Mouse (Mus musculus) midbrain, embryonic 10.5 days (tissue): ENCODE measurements at regions not wholly inside any gene's neighbourhood (a gene's known extent, or its start where the extent isn't known, plus 50 kb on each side); places are given as distances from the start of the nearest gene placed in this dataset.

Experiments
- DNase-seq: peaks from one replicate; pipeline ENCODE4 v3.0.0-alpha.2; 2017; ENCODE audit warnings: low spot score
- H3K27ac ChIP-seq: fragments of 300-500 bp; sonication (generic); replicated peaks from 2 replicates; pipeline ENCODE4 v1.5.1; 2016; ENCODE audit warnings: mild to moderate bottlenecking
- H3K27me3 ChIP-seq: fragments of 300-500 bp; sonication (generic); 2 replicates; pipeline ENCODE4 v1.6.1; 2016; ENCODE audit warnings: low read depth, mild to moderate bottlenecking; ENCODE audit not compliant: poor library complexity, severe bottlenecking
- H3K36me3 ChIP-seq: fragments of 300-500 bp; sonication (generic); 2 replicates; pipeline ENCODE4 v1.6.1; 2016; ENCODE audit warnings: mild to moderate bottlenecking, moderate library complexity
- H3K4me1 ChIP-seq: fragments of 300-500 bp; sonication (generic); 2 replicates; pipeline ENCODE4 v1.6.1; 2016
- H3K4me3 ChIP-seq: fragments of 300-500 bp; sonication (generic); 2 replicates; pipeline ENCODE4 v1.5.1; 2016; ENCODE audit warnings: mild to moderate bottlenecking, moderate library complexity
- H3K9me3 ChIP-seq: fragments of 300-500 bp; sonication (generic); replicated peaks from 2 replicates; pipeline ENCODE4 v1.6.1; 2016; ENCODE audit warnings: mild to moderate bottlenecking
- WGBS: fragments of 180-500 bp; shearing (Covaris S2); methylation state at CpG from one replicate; pipeline ENCODE4 v1.1.7; 2016; 5-methylcytosine and 5-hydroxymethylcytosine counted together

GRCm38 (mm10) chr12:68632441-68632840, 526.5 kb downstream of the Rps29 start:
- Histone ChIP-seq H3K4me1 (no peaks in the 10 kb centered on the region), H3K9me3 (no peaks in the 10 kb centered on the region), H3K27me3 (no peaks in the 10 kb centered on the region), H3K36me3 (no peaks in the 10 kb centered on the region), H3K27ac (no peak overlapping the region), H3K4me3 (no peak overlapping the region)
- DNase-seq, result no peak
- 97% methylated on average over 3 of the region's 3 CpGs for WGBS

- Histone ChIP-seq H3K4me3 (no peak overlapping the region), H3K4me1 (no peaks in the 10 kb centered on the region), H3K27me3 (no peaks in the 10 kb centered on the region), H3K27ac (no peak overlapping the region), H3K9me3 (no peaks in the 10 kb centered on the region), H3K36me3 (no peaks in the 10 kb centered on the region)
- DNase-seq, result no peak
- 89% methylated on average over 2 of the region's 2 CpGs for WGBS
These were observed 540.6 kb downstream of the Rps29 start for GRCm38 (mm10) chr12:68618337-68618736.

DNA sequence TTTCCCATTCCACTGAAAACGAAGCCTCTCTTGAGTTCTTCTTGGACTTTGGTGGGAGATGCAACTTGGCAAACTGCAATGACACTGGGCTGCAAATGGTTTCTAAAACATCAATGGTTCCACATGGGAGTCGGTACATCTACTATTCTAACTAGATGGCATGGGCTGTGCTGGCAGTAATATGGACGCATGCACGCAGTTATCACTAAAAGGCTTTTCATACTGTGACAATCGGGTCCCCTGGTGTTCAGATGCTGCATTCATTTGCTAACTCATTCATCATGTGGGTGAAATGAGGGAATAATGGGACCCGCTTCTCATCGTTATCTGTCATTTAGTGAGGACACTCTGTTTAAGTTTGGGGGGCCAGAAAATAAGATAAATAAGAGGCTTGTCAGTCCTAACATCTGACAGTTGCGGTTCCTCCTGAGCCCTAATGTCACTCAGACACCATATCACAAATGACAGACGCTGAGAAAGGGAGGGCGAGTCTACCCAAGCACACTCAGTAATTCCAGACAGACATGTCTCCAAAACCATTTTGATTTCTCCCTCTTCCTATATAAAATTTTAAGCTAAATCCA, 553.5 kb downstream of the Rps29 start:
- H3K27me3 ChIP-seq, result peaks cover 7% of the 10 kb centered on the region; the same call in 1 of the 2 replicates
- H3K4me3 ChIP-seq, result no peak overlapping the region
- no peak for DNase-seq
- no peaks in the 10 kb centered on the region for H3K36me3 ChIP-seq
- 87% methylated on average over 10 of the region's 10 CpGs for WGBS
- H3K4me1 ChIP-seq, result peaks cover 11% of the 10 kb centered on the region
- H3K9me3 ChIP-seq, result no peaks in the 10 kb centered on the region
- no peak overlapping the region for H3K27ac ChIP-seq

DNA sequence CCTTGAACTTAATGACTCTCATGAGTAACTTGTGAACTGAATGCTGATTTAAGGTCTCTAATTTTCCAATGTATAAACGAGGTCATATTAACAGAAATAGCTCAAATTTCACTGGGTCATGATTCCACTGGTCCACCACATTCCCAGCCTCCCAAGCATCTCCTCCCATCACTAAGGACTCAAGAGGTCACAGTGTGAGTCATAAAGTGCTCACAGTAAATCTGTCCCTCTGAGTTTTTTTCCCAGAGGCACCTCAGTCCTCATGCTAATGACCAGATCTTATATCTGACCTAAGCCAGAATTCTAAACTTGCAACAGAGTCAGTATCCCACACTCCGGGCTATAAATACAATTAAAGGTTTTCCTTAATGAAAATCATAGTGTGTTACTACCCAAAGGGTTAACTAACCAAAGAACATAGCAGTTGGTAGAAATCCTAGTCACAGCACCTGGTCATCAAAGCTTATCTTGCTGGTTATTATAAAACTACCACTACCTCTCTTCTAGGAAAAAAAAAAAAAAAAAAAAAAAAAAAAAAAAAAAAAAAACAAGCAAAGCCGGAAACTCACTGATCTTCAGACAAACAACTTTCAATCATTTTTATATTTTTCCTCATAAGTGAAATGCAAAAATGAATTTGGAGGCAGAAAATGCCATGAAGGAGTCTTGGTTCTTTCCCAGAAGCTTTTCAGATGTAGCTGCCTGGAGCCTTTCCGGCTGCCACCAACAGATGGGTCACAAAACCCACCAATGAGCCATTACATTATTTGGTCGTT, 554.3 kb downstream of the Rps29 start:
- Histone ChIP-seq H3K27ac (no peak overlapping the region), H3K4me3 (no peak overlapping the region), H3K9me3 (no peaks in the 10 kb centered on the region), H3K4me1 (peaks cover 18% of the 10 kb centered on the region), H3K36me3 (no peaks in the 10 kb centered on the region), H3K27me3 (peaks cover 9% of the 10 kb centered on the region; the same call in 1 of the 2 replicates)
- no peak for DNase-seq
- 83% methylated on average over 5 of the region's 5 CpGs for WGBS

DNA sequence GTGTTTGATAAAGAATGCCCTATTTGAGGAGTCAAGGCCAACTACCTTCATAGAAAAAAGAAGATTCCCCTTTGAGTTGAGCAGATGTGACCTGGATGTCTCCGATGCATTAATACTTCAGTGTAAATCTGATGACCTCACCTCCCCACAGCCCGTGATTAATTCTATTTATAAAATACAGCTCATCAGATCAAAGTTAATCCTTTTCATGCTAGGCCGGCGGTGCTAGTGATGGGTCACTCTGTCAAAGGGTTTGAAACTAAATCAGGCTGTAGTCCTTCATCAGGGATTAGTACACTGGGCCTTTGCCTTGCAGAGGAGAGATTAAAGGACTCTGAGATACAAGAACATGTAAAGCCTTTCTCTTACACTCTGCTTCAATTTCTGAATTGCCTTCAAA, 556.3 kb downstream of the Rps29 start:
- Histone ChIP-seq H3K9me3 (no peaks in the 10 kb centered on the region), H3K27ac (no peak overlapping the region), H3K4me1 (peaks cover 31% of the 10 kb centered on the region)

GRCm38 (mm10) chr12:68601366-68601765, 557.6 kb downstream of the Rps29 start:
- Histone ChIP-seq H3K27me3 (peaks cover 9% of the 10 kb centered on the region; the same call in 1 of the 2 replicates), H3K4me1 (peaks cover 31% of the 10 kb centered on the region), H3K9me3 (no peaks in the 10 kb centered on the region), H3K36me3 (no peaks in the 10 kb centered on the region), H3K27ac (no peak overlapping the region), H3K4me3 (no peak overlapping the region)
- DNase-seq, result no peak

More for the DNA sequence above, 556.3 kb downstream of the Rps29 start:
- H3K4me3 ChIP-seq, result no peak overlapping the region
- WGBS, result 45% methylated on average over 4 of the region's 4 CpGs
- H3K36me3 ChIP-seq, result no peaks in the 10 kb centered on the region
- H3K27me3 ChIP-seq, result peaks cover 9% of the 10 kb centered on the region; the same call in 1 of the 2 replicates
- DNase-seq, result peak; percentile 17

GRCm38 (mm10) chr12:68599681-68600596, 559.0 kb downstream of the Rps29 start:
- H3K27me3 ChIP-seq, result peaks cover 9% of the 10 kb centered on the region; the same call in 1 of the 2 replicates
- H3K4me3 ChIP-seq, result no peak overlapping the region
- H3K27ac ChIP-seq, result peak overlapping the region; percentile 42; the same call in 1 of the 2 replicates
- peaks cover 31% of the 10 kb centered on the region for H3K4me1 ChIP-seq
- H3K9me3 ChIP-seq, result no peaks in the 10 kb centered on the region
- WGBS, result 76% methylated on average over 7 of the region's 7 CpGs
- H3K36me3 ChIP-seq, result no peaks in the 10 kb centered on the region
- no peak for DNase-seq

- no peak for DNase-seq
- H3K4me3 ChIP-seq, result no peak overlapping the region
- H3K27me3 ChIP-seq, result peaks cover 9% of the 10 kb centered on the region; the same call in 1 of the 2 replicates
- H3K27ac ChIP-seq, result no peak overlapping the region; the same call in 1 of the 2 replicates
- H3K4me1 ChIP-seq, result peaks cover 31% of the 10 kb centered on the region
- WGBS, result 44% methylated on average over 8 of the region's 8 CpGs
- no peaks in the 10 kb centered on the region for H3K9me3 ChIP-seq
- H3K36me3 ChIP-seq, result no peaks in the 10 kb centered on the region
These were observed 559.9 kb downstream of the Rps29 start for GRCm38 (mm10) chr12:68599016-68599616.

DNA sequence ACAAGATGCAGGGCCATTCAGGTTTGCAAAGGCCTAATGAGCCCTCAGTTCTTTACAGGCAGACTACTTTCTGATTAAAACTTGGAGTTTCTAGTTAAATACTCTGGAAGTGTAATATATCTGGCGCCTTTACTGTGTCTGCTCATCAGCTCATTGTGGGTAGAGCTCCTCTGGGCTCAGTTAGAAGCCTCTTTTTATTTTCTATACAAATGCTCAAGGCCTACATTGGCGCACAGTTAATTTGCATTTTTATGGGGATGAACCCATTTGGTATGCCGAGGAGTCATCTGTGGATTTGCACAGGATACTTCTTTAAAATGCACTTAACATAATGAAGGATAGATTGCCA, 573.5 kb downstream of the Rps29 start:
- 74% methylated on average over 3 of the region's 3 CpGs for WGBS
- Histone ChIP-seq H3K9me3 (no peaks in the 10 kb centered on the region), H3K36me3 (no peaks in the 10 kb centered on the region), H3K27ac (no peak overlapping the region), H3K4me1 (peaks cover 18% of the 10 kb centered on the region), H3K27me3 (no peaks in the 10 kb centered on the region), H3K4me3 (no peak overlapping the region)
- no peak for DNase-seq

DNA sequence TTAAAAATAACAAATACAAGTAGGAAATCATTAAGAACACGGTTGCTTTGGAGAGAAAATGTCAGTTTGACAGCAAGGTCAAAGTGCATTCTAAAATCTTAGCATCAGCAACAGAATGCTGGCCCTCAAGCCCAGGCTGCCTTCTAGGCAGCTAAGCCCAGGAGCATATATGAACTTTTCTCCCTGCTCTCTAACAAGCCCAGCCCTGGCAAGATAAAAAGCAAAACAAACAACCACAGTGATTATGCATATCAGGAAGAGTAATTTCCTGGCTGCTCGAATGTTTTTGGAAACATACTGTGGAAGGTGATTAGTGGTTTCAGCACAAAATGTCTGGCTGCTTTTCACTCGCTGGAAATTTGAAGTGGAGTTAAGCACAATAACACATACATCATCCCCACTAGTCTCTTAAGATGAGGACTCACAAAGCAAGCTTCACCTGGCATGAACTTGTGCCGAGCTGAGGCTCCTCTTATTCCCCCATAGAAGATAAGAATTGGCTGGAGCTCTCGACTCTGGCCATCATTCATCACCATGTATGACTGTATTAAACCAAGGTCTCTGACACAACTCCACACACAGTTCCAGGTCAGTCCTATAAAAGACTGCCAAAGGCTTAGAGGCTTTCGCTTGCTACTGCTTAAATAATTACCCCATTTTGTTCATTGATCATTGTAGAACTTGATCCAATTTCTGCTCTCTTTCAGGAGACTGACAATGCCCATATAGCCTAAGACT, 574.0 kb downstream of the Rps29 start:
- DNase-seq, result no peak
- H3K4me1 ChIP-seq, result peaks cover 22% of the 10 kb centered on the region
- H3K27ac ChIP-seq, result no peak overlapping the region
- H3K9me3 ChIP-seq, result no peaks in the 10 kb centered on the region
- H3K4me3 ChIP-seq, result no peak overlapping the region
- H3K27me3 ChIP-seq, result no peaks in the 10 kb centered on the region
- WGBS, result 65% methylated on average over 6 of the region's 6 CpGs
- H3K36me3 ChIP-seq, result no peaks in the 10 kb centered on the region

GRCm38 (mm10) chr12:68579909-68580308, 579.1 kb downstream of the Rps29 start:
- Histone ChIP-seq H3K4me1 (peaks cover 34% of the 10 kb centered on the region), H3K9me3 (no peaks in the 10 kb centered on the region), H3K27me3 (no peaks in the 10 kb centered on the region), H3K36me3 (no peaks in the 10 kb centered on the region), H3K27ac (0 out of 2 replicates have a peak overlapping the region, but pooled peaks have one; percentile 33), H3K4me3 (no peak overlapping the region)
- 34% methylated on average over 5 of the region's 5 CpGs for WGBS
- no peak for DNase-seq

DNA sequence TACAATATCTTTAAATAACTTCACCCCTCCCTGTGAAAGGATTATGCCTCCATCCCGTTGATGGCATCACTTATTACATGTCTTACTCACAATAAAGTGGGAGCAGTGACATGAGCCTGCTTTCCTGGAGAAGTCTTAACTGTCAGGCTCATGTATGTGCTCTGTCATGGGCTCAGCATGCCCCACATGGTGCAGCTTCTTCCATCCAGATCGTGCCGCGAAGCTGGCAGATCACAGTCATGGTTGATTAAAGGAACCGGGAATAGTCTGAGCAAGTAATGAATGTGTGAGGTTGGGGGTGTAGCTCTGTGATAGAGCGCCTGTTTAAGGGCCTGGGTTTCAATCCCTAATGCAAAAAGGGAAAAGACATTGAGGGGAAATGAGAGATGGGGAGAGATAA, 581.5 kb downstream of the Rps29 start:
- Histone ChIP-seq H3K4me3 (no peak overlapping the region), H3K4me1 (peaks cover 23% of the 10 kb centered on the region), H3K27ac (no peak overlapping the region), H3K9me3 (no peaks in the 10 kb centered on the region), H3K36me3 (no peaks in the 10 kb centered on the region), H3K27me3 (no peaks in the 10 kb centered on the region)
- WGBS, result 70% methylated on average over 6 of the region's 6 CpGs
- DNase-seq, result no peak
